Mouse (Mus musculus) heart, embryonic 16.5 days (tissue): ENCODE results near the gene Fos. TPM values are rescaled to one million over a fixed set of nuclear protein-coding genes. Genes with fewer than 3 reads are reported as not detected.

ENCODE experiments used
- ATAC-seq: fragments of 200-750 bp; cut with Nextera tagmentation; replicated peaks from 2 replicates; pipeline ENCODE4 v1.8.0; 2017; ENCODE audit warnings: moderate number of reproducible peaks; ENCODE audit not compliant: insufficient read depth, low FRiP score; ENCODE audit errors: extremely low read depth
- H3K27ac ChIP-seq: fragments of 300-500 bp; sonication (generic); 2 replicates; pipeline ENCODE4 v1.5.1; 2014; ENCODE audit warnings: mild to moderate bottlenecking, low read length, control low read depth, moderate library complexity
- H3K27me3 ChIP-seq: fragments of 300-500 bp; sonication (generic); 2 replicates; pipeline ENCODE4 v1.6.1; 2014; ENCODE audit warnings: low read length, mixed read lengths; ENCODE audit not compliant: control insufficient read depth, insufficient read depth
- H3K36me3 ChIP-seq: fragments of 300-500 bp; sonication (generic); 2 replicates; pipeline ENCODE4 v1.6.1; 2014; ENCODE audit not compliant: control insufficient read depth, insufficient read depth
- H3K4me1 ChIP-seq: fragments of 300-500 bp; sonication (generic); 2 replicates; pipeline ENCODE4 v1.6.1; 2014; ENCODE audit warnings: low read length, mixed read lengths; ENCODE audit not compliant: control insufficient read depth, insufficient read depth
- H3K4me2 ChIP-seq: fragments of 300-500 bp; sonication (generic); 2 replicates; pipeline ENCODE4 v1.6.1; 2014; ENCODE audit warnings: low read depth, mild to moderate bottlenecking, control low read depth, low read length
- H3K4me3 ChIP-seq: fragments of 300-500 bp; sonication (generic); 2 replicates; pipeline ENCODE4 v1.5.1; 2014; ENCODE audit warnings: mild to moderate bottlenecking, control low read depth, low read length
- H3K9ac ChIP-seq: fragments of 300-500 bp; sonication (generic); 2 replicates; pipeline ENCODE4 v1.6.1; 2014; ENCODE audit warnings: low read length, control low read depth
- H3K9me3 ChIP-seq: fragments of 300-500 bp; sonication (generic); replicated peaks from 2 replicates; pipeline ENCODE4 v1.6.1; 2016; ENCODE audit warnings: low read length; ENCODE audit not compliant: control insufficient read depth
- WGBS: fragments of 180-500 bp; shearing (Covaris S2); extraction: QIAGEN DNeasy Blood & Tissue Kit; methylation state at CpG from one replicate; pipeline ENCODE4 v1.1.7; 2014; 5-methylcytosine and 5-hydroxymethylcytosine counted together
- polyA plus RNA-seq: library from polyadenylated mRNA; unstranded; fragments of >200 nt; fragmentation: Nextera tagmentation; extraction: Ambion mirVana; gene quantifications from 2 replicates; pipeline ENCODE4 v1.2.1, GENCODE M21; 2015

Gene Fos
- polyA plus RNA-seq, 1 experiment from 2014 or later, result 6.6 TPM

GRCm38 (mm10) chr12:85478696-85479095 lies 5.0 kb downstream of the Fos start:
- no peak overlapping the region for H3K9ac ChIP-seq
- 75% methylated on average over 7 of the region's 7 CpGs for WGBS
- peaks cover 21% of the 10 kb centered on the region for H3K4me1 ChIP-seq
- H3K9me3 ChIP-seq, result no peaks in the 10 kb centered on the region
- H3K4me2 ChIP-seq, result no peak overlapping the region
- H3K27ac ChIP-seq, result no peak overlapping the region
- peaks cover 5% of the 10 kb centered on the region; the same call in 1 of the 2 replicates for H3K27me3 ChIP-seq
- H3K4me3 ChIP-seq, result no peak overlapping the region
- H3K36me3 ChIP-seq, result no peaks in the 10 kb centered on the region
- no peak for ATAC-seq

GRCm38 (mm10) chr12:85479190-85479589 lies 5.5 kb downstream of the Fos start:
- Histone ChIP-seq H3K27me3 (peaks cover 5% of the 10 kb centered on the region; the same call in 1 of the 2 replicates), H3K36me3 (no peaks in the 10 kb centered on the region), H3K27ac (no peak overlapping the region), H3K4me1 (peaks cover 21% of the 10 kb centered on the region), H3K9ac (no peak overlapping the region), H3K9me3 (no peaks in the 10 kb centered on the region), H3K4me2 (no peak overlapping the region), H3K4me3 (no peak overlapping the region)
- WGBS, result 29% methylated on average over 3 of the region's 3 CpGs
- ATAC-seq, result no peak

GRCm38 (mm10) chr12:85483155-85483554 lies 9.5 kb downstream of the Fos start:
- no peaks in the 10 kb centered on the region for H3K9me3 ChIP-seq
- H3K27me3 ChIP-seq, result no peaks in the 10 kb centered on the region
- ATAC-seq, result no peak
- H3K27ac ChIP-seq, result no peak overlapping the region
- no peak overlapping the region for H3K4me2 ChIP-seq
- 33% methylated on average over 4 of the region's 4 CpGs for WGBS
- no peak overlapping the region for H3K4me3 ChIP-seq
- peaks cover 26% of the 10 kb centered on the region for H3K4me1 ChIP-seq
- no peak overlapping the region for H3K9ac ChIP-seq
- no peaks in the 10 kb centered on the region for H3K36me3 ChIP-seq

- Histone ChIP-seq H3K4me1 (peaks cover 21% of the 10 kb centered on the region), H3K9me3 (no peaks in the 10 kb centered on the region), H3K4me3 (no peak overlapping the region), H3K27me3 (no peaks in the 10 kb centered on the region), H3K9ac (no peak overlapping the region), H3K4me2 (no peak overlapping the region), H3K27ac (no peak overlapping the region), H3K36me3 (no peaks in the 10 kb centered on the region)
- ATAC-seq, result no peak
- 63% methylated on average over 2 of the region's 2 CpGs for WGBS
Measured at GRCm38 (mm10) chr12:85484655-85485054, 11.0 kb downstream of the Fos start.

GRCm38 (mm10) chr12:85485890-85486765 lies 12.4 kb downstream of the Fos start:
- under 1% methylated on average over 49 of the region's 52 CpGs for WGBS
- no peaks in the 10 kb centered on the region for H3K36me3 ChIP-seq
- H3K27me3 ChIP-seq, result no peaks in the 10 kb centered on the region
- H3K27ac ChIP-seq, result peak overlapping the region; percentile 77
- ATAC-seq, result peak; percentile 95
- H3K9ac ChIP-seq, result peak overlapping the region; percentile 78
- peak overlapping the region; percentile 82 for H3K4me2 ChIP-seq
- H3K4me3 ChIP-seq, result peak overlapping the region; percentile 83
- peaks cover 16% of the 10 kb centered on the region for H3K4me1 ChIP-seq
- H3K9me3 ChIP-seq, result no peaks in the 10 kb centered on the region

- Histone ChIP-seq H3K27ac (peak overlapping the region; percentile 17; the same call in 1 of the 2 replicates), H3K36me3 (no peaks in the 10 kb centered on the region), H3K9ac (peak overlapping the region; percentile 77), H3K4me1 (peaks cover 16% of the 10 kb centered on the region), H3K4me2 (peak overlapping the region; percentile 82), H3K9me3 (no peaks in the 10 kb centered on the region), H3K4me3 (peak overlapping the region; percentile 83), H3K27me3 (no peaks in the 10 kb centered on the region)
- no peak for ATAC-seq
- WGBS, result under 1% methylated on average over 20 of the region's 20 CpGs
Measured at GRCm38 (mm10) chr12:85486766-85487069, 13.0 kb downstream of the Fos start.

- Histone ChIP-seq H3K9ac (peak overlapping the region; percentile 77), H3K36me3 (no peaks in the 10 kb centered on the region), H3K4me1 (peaks cover 19% of the 10 kb centered on the region), H3K4me3 (peak overlapping the region; percentile 83), H3K9me3 (no peaks in the 10 kb centered on the region), H3K27me3 (no peaks in the 10 kb centered on the region), H3K27ac (peak overlapping the region; percentile 19; the same call in 1 of the 2 replicates), H3K4me2 (peak overlapping the region; percentile 82)
- no peak for ATAC-seq
- WGBS, result 2% methylated on average over 12 of the region's 12 CpGs
Measured at GRCm38 (mm10) chr12:85487545-85488141, 14.0 kb downstream of the Fos start.

GRCm38 (mm10) chr12:85489232-85489886 lies 15.7 kb downstream of the Fos start:
- H3K27me3 ChIP-seq, result no peaks in the 10 kb centered on the region
- H3K4me1 ChIP-seq, result peaks cover 17% of the 10 kb centered on the region
- H3K9me3 ChIP-seq, result no peaks in the 10 kb centered on the region
- H3K27ac ChIP-seq, result no peak overlapping the region
- H3K4me2 ChIP-seq, result no peak overlapping the region
- ATAC-seq, result no peak
- WGBS, result 61% methylated on average over 7 of the region's 7 CpGs
- H3K4me3 ChIP-seq, result no peak overlapping the region
- H3K9ac ChIP-seq, result no peak overlapping the region
- H3K36me3 ChIP-seq, result no peaks in the 10 kb centered on the region
